Mouse (Mus musculus) G1E (cell line): ENCODE measurements around the gene Galntl6.

Source experiments
- CTCF ChIP-seq: IDR thresholded peaks from 2 replicates; pipeline ENCODE4 v1.5.1; 2012; ENCODE audit warnings: low read depth, low read length, inconsistent platforms, mixed read lengths
- GATA1 ChIP-seq: IDR thresholded peaks from 2 replicates; pipeline ENCODE4 v1.6.1; 2012; ENCODE audit warnings: borderline replicate concordance, low read length, inconsistent platforms, mixed read lengths
- TAL1 ChIP-seq: conservative IDR thresholded peaks from 2 replicates; pipeline ENCODE4 v1.6.1; 2012; ENCODE audit warnings: low read depth, low read length, inconsistent platforms, mixed read lengths

- TF ChIP-seq CTCF = no peak
- no peak for TF ChIP-seq TAL1
- no peak for TF ChIP-seq GATA1
Observed at GRCm38 (mm10) chr8:57888831-57889230, 1023.6 kb downstream of the Galntl6 start.
